Mouse (Mus musculus): ENCODE results near the gene Arid1b. TPM values are rescaled to one million over a fixed set of nuclear protein-coding genes. Genes with fewer than 3 reads are reported as not detected.

Gene Arid1b
- polyA plus RNA-seq, 1 experiment from 2014 or later: 22.3 TPM

DNA sequence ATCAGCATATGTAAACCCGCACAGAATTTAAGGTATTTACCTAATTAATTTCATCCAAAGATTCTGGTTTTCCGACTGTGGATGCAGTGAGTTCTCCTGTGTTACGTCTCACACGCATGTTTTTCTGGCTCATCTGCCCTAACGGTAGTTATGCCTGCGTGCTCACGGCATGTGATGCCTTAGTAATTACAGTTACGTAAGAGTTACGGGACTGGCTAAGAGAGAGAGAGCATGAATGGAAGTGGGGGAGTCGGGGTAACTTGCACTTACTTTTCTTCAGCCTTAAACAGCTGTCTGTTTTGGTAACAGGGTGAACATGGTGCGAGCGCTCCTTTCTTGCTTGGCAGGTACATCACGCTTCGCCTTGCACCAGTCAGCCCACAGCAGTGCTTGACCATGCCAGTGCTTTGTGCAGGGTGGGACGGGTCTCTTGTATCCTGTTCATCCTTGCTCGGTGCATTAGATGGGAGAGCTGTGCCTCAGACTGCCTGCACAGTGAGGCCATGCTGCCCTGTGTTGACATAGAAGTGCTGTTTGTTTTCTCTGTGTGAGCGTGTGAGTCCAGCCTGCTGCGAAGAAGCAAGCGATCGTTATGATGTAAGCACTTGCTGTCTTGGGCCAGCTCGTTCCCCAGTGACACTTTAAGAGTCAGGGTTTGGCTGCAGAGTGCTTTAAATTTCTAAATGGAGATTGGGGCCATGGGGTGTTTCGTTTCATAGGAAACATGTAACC lies 267.9 kb downstream of the Arid1b start:
- H3K27me3 ChIP-seq: no peaks in the 10 kb centered on the region
- H3K9ac ChIP-seq: no peak overlapping the region
- WGBS: 80% methylated on average over 22 of the region's 22 CpGs
- H3K9me3 ChIP-seq (replicated peaks): no peaks in the 10 kb centered on the region
- H3K4me2 ChIP-seq (replicated peaks): no peak overlapping the region
- no peak overlapping the region for H3K4me3 ChIP-seq
- peaks cover 8% of the 10 kb centered on the region for H3K4me1 ChIP-seq
- peaks cover 5% of the 10 kb centered on the region; the same call in 1 of the 2 replicates for H3K36me3 ChIP-seq
- H3K27ac ChIP-seq: 0 out of 2 replicates have a peak overlapping the region, but pooled peaks have one; percentile 60
- no peak for ATAC-seq (ENCODE audit: low FRiP score)

DNA sequence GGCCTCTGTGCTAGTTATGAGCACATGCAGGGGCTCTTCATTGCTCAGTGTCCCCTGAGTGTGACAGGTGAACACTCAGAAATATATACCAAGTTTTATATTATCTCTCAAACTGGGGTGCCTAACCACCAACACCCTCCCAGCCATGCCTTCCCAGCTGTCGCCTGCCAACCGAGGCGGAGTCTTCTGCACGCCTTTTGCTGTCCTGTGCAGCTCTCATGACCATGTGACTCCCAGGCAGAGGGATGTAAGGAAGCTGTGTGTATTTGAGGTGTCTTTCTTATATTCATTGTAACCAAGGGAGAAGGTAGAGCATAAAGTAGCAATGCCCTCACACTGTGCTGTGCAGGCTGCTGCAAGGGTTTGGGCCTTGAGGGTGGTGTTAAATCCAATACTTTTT lies 268.7 kb downstream of the Arid1b start:
- WGBS: 75% methylated on average over 4 of the region's 4 CpGs
- H3K4me3 ChIP-seq: no peak overlapping the region
- H3K9ac ChIP-seq: no peak overlapping the region

DNA sequence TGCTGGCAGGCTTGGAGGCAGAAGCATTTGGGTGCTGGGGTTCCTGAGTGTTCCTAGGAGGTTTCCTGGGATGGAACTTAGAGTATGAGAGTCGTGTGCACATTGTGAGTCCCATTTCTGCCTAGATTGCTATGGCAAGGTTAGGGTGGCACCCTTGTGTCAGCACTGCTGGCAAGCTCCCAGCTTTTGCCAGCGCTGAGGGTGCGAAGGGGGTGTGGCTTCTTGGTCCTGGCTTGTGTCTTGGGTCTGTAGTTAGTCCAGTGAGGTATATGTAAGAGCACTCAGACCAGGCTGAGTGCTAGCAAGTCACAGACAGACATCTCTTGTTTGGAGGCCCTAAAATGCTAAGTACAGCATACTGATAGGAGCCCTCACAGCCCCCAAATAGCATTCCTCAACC lies 270.7 kb downstream of the Arid1b start:
- Histone ChIP-seq H3K4me2 (replicated peaks) (no peak overlapping the region), H3K4me1 (peaks cover 12% of the 10 kb centered on the region), H3K27me3 (no peaks in the 10 kb centered on the region), H3K9ac (no peak overlapping the region), H3K36me3 (peaks cover 5% of the 10 kb centered on the region; the same call in 1 of the 2 replicates), H3K9me3 (replicated peaks) (no peaks in the 10 kb centered on the region), H3K4me3 (no peak overlapping the region), H3K27ac (no peak overlapping the region)
- WGBS: 100% methylated on average over 3 of the region's 3 CpGs
- ATAC-seq (ENCODE audit: low FRiP score): no peak

More for the DNA sequence above, 268.7 kb downstream of the Arid1b start:
- no peaks in the 10 kb centered on the region for H3K27me3 ChIP-seq
- peaks cover 5% of the 10 kb centered on the region; the same call in 1 of the 2 replicates for H3K36me3 ChIP-seq
- H3K9me3 ChIP-seq (replicated peaks): no peaks in the 10 kb centered on the region
- ATAC-seq (ENCODE audit: low FRiP score): no peak
- peaks cover 8% of the 10 kb centered on the region for H3K4me1 ChIP-seq
- no peak overlapping the region for H3K4me2 ChIP-seq (replicated peaks)
- H3K27ac ChIP-seq: no peak overlapping the region

DNA sequence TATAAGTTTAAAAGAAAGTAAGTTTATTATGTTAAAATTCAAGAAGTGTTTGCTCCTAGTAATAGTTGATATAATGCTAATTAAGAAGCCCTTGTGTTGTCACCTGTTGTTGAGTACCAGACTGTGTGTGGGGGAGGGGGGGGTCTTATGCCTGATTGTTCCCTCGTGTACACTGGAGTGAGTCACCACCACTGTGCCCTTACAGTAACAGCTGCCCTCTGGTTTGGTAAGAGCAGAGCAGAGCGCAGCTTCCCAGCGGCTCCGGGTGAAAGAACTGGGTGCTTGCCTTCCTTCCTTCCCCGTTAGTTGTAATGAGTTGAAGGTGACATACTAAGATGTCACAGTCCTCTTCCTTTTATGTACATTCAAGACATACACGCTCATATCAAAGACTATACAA lies 271.5 kb downstream of the Arid1b start:
- ATAC-seq (ENCODE audit: low FRiP score): no peak
- Histone ChIP-seq H3K4me2 (replicated peaks) (no peak overlapping the region), H3K9me3 (replicated peaks) (no peaks in the 10 kb centered on the region), H3K27me3 (no peaks in the 10 kb centered on the region), H3K36me3 (peaks cover 5% of the 10 kb centered on the region; the same call in 1 of the 2 replicates), H3K9ac (no peak overlapping the region), H3K4me1 (peaks cover 12% of the 10 kb centered on the region), H3K27ac (no peak overlapping the region), H3K4me3 (no peak overlapping the region)
- 88% methylated on average over 6 of the region's 6 CpGs for WGBS

DNA sequence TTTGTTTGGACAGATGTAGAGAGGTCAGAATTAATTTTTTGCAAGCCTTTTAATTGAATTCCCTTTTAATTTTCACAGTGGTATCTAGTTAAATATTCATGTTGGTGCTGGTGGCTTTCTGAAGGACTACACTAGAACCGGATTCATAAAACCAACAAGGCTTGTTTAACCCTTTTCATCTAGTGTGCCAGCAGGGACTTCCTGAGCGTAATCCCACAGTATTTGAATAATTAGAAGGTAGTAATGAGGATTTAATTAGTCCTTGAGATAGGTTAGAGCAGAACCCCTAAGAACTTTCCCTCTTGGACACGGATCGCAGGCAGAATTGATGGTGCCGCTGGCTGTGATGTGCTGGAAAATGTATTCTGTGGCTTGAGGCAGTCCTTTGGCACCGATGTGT lies 273.6 kb downstream of the Arid1b start:
- H3K36me3 ChIP-seq: peaks cover 5% of the 10 kb centered on the region; the same call in 1 of the 2 replicates
- no peak overlapping the region for H3K27ac ChIP-seq
- no peak overlapping the region for H3K9ac ChIP-seq
- H3K4me3 ChIP-seq: no peak overlapping the region
- no peaks in the 10 kb centered on the region for H3K9me3 ChIP-seq (replicated peaks)
- peaks cover 22% of the 10 kb centered on the region for H3K4me1 ChIP-seq
- WGBS: 82% methylated on average over 6 of the region's 6 CpGs
- H3K4me2 ChIP-seq (replicated peaks): no peak overlapping the region
- H3K27me3 ChIP-seq: no peaks in the 10 kb centered on the region
- no peak for ATAC-seq (ENCODE audit: low FRiP score)

DNA sequence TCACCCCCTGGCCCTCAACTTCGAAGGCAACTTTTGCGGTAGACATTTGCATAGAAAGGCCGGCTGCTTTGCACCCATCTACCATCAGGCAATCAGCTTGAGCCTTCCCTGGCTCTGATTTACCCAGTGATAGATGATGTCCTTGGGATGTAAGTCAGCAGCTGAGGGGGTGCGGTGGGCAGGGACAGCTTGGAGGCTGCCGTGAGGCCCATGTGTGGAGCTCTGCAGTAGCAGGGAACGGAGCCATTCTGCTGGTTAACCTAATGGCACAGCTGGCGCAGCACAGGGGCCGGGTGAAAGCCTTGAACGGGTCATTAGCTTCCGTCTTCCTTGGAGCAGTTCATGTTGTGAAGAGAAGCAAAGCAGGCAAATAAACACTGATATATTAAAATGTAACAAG lies 275.2 kb downstream of the Arid1b start:
- Histone ChIP-seq H3K4me1 (peaks cover 22% of the 10 kb centered on the region), H3K36me3 (peaks cover 4% of the 10 kb centered on the region; the same call in 1 of the 2 replicates), H3K27ac (0 out of 2 replicates have a peak overlapping the region, but pooled peaks have one; percentile 2), H3K4me3 (no peak overlapping the region), H3K9ac (no peak overlapping the region), H3K27me3 (no peaks in the 10 kb centered on the region), H3K9me3 (replicated peaks) (no peaks in the 10 kb centered on the region), H3K4me2 (replicated peaks) (no peak overlapping the region)
- 75% methylated on average over 10 of the region's 10 CpGs for WGBS
- peak; percentile 49; the same call in 1 of the 2 replicates for ATAC-seq (ENCODE audit: low FRiP score)

DNA sequence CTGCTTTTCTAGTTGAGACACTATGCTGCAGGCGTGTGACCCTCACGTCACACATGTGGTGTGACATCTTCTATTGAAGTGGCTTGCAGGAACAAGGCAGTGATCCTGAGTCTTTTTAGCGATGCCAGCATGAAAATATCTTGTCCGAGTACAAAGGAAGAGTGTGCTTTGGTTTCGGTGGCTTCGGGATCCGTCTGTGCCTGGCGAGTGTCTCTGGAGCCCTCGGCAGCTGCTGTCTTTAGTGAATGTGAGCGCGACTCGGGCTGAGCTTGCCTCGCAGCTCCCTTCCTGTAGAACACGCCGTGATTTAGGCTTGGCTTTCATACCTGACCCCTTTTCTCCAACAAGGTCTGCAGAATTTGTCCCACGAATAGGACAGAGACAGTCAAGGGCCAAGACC lies 275.6 kb downstream of the Arid1b start:
- WGBS: 76% methylated on average over 16 of the region's 16 CpGs
- H3K36me3 ChIP-seq: no peaks in the 10 kb centered on the region
- H3K27ac ChIP-seq: 0 out of 2 replicates have a peak overlapping the region, but pooled peaks have one; percentile 2
- no peak overlapping the region for H3K9ac ChIP-seq
- no peaks in the 10 kb centered on the region for H3K9me3 ChIP-seq (replicated peaks)
- no peak for ATAC-seq (ENCODE audit: low FRiP score)
- H3K27me3 ChIP-seq: no peaks in the 10 kb centered on the region
- H3K4me1 ChIP-seq: peaks cover 22% of the 10 kb centered on the region
- H3K4me3 ChIP-seq: no peak overlapping the region
- no peak overlapping the region for H3K4me2 ChIP-seq (replicated peaks)

DNA sequence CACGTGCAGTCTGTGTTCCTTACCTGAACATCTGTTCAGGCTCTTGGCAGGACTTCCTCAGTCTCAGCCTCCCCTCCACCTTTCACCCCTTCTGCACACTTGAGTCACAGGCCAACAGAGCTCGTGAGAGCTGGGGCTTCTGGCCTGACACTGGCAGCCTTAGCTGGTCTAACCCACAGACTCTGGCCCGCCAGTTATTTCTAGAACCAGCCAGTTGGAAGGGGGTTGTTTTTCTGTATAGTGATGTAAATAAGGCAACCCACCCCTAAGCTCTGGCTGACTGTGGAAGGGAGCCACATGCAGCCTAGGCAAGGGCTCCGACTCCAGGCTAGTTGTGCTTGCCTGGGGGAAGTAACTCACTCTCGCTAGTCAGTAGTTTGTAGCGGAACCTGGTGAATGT lies 276.7 kb downstream of the Arid1b start:
- Histone ChIP-seq H3K9ac (no peak overlapping the region), H3K4me1 (peaks cover 22% of the 10 kb centered on the region)
- WGBS: 65% methylated on average over 6 of the region's 6 CpGs

DNA sequence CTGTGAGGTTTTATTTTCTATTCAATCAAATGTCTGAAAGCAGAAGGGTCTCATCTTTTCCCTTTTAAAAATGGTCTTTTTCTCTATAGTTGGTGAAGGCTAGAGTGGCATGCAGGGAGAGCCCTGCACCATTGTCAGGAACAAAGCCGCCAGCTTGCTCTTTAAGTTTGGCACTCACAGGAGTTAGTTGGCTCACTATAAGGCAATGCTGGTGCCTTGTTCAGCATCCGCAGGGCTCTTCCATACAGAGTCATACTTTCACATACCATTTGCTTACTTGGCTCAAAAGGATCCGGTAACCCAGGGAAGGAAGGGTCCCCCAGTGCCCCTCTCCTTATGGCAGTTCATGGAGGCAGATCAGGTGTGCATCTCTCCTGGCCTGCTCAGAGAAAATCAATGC lies 279.0 kb downstream of the Arid1b start:
- Histone ChIP-seq H3K27me3 (no peaks in the 10 kb centered on the region), H3K36me3 (no peaks in the 10 kb centered on the region; the same call in 1 of the 2 replicates), H3K27ac (no peak overlapping the region), H3K4me2 (replicated peaks) (no peak overlapping the region), H3K9ac (no peak overlapping the region), H3K4me1 (peaks cover 22% of the 10 kb centered on the region), H3K9me3 (replicated peaks) (no peaks in the 10 kb centered on the region), H3K4me3 (no peak overlapping the region)
- no peak for ATAC-seq (ENCODE audit: low FRiP score)
- 93% methylated on average over 3 of the region's 3 CpGs for WGBS

More for the DNA sequence above, 276.7 kb downstream of the Arid1b start:
- Histone ChIP-seq H3K4me2 (replicated peaks) (no peak overlapping the region), H3K9me3 (replicated peaks) (no peaks in the 10 kb centered on the region), H3K27me3 (no peaks in the 10 kb centered on the region), H3K4me3 (no peak overlapping the region), H3K36me3 (no peaks in the 10 kb centered on the region), H3K27ac (no peak overlapping the region)
- 0 out of 2 replicates have a peak, but pooled peaks have one; percentile 5 for ATAC-seq (ENCODE audit: low FRiP score)

DNA sequence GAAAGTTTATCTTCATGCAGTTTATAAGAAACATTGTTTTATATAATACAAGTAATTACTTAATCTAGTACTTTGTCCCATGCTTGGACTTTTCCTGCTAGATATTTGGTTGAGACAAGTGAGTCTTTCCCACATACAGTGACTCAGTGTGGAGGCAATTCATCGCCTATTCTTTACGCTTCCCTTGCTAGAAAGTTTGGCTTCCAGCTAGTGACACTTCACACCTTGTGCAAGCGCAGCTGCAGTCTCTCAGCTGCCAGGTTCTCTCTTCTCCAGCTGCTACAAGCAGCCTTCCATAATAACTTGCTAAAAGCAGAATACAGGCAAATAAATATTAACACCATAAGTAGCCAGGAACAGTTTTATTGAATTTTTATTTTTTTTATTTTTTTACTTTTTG lies 279.6 kb downstream of the Arid1b start:
- WGBS: 89% methylated on average over 3 of the region's 3 CpGs
- no peak overlapping the region for H3K27ac ChIP-seq
- ATAC-seq (ENCODE audit: low FRiP score): no peak
- H3K36me3 ChIP-seq: no peaks in the 10 kb centered on the region; the same call in 1 of the 2 replicates
- H3K9ac ChIP-seq: no peak overlapping the region
- no peak overlapping the region for H3K4me3 ChIP-seq
- no peak overlapping the region for H3K4me2 ChIP-seq (replicated peaks)
- no peaks in the 10 kb centered on the region for H3K9me3 ChIP-seq (replicated peaks)
- peaks cover 22% of the 10 kb centered on the region for H3K4me1 ChIP-seq
- no peaks in the 10 kb centered on the region for H3K27me3 ChIP-seq

DNA sequence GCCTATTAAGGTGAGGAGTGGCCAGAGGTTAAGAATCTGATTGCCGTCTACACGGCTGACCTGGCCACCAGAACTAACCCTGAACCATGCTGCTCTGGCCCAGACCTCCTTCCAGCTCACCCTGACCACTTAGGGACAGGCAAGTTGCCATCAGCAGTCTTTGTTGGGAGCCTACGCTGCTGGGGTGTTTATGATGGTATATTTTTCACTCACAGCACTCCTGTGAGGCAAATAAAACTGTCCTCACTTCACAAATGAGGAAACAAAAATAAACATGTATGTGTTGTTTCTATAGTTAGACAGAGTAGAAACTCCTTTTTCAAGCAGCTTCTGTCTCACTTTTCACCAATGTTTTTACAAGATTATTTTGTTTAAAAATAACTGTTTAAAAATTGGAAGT lies 280.3 kb downstream of the Arid1b start:
- Histone ChIP-seq H3K9me3 (replicated peaks) (no peaks in the 10 kb centered on the region), H3K4me3 (no peak overlapping the region), H3K9ac (no peak overlapping the region), H3K4me2 (replicated peaks) (no peak overlapping the region), H3K27me3 (no peaks in the 10 kb centered on the region), H3K27ac (no peak overlapping the region), H3K4me1 (peaks cover 21% of the 10 kb centered on the region), H3K36me3 (peaks cover 5% of the 10 kb centered on the region)
- ATAC-seq (ENCODE audit: low FRiP score): no peak
- 89% methylated on average over 3 of the region's 3 CpGs for WGBS

DNA sequence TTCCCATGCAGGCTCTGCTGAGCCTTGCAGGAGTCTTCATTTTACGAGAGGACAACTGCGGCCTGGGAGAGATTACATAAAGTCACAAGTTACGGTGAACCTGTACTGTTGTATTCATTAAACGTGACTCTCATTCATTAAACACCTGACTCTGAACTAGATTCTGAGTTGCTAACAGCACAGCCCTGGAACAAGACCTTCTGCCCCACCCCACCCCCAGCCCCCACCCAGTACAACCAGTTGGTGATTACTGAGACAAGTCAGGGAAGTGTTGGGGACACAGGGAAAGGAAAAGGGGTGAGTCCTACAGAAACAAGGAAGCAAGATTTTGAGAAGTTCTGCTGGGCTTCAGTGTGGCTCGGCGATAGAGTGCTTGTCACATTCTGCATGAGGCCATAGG lies 281.6 kb downstream of the Arid1b start:
- Histone ChIP-seq H3K27ac (no peak overlapping the region), H3K9ac (no peak overlapping the region), H3K4me3 (no peak overlapping the region), H3K4me1 (peaks cover 17% of the 10 kb centered on the region), H3K27me3 (no peaks in the 10 kb centered on the region), H3K9me3 (replicated peaks) (no peaks in the 10 kb centered on the region), H3K36me3 (peaks cover 14% of the 10 kb centered on the region), H3K4me2 (replicated peaks) (no peak overlapping the region)
- 89% methylated on average over 6 of the region's 6 CpGs for WGBS
- ATAC-seq (ENCODE audit: low FRiP score): no peak

All from hindbrain, embryonic 12.5 days (tissue).